Mouse (Mus musculus) MEL (cell line): ENCODE measurements at regions not wholly inside any gene's neighbourhood (a gene's known extent, or its start where the extent isn't known, plus 50 kb on each side); places are given as distances from the start of the nearest gene placed in this dataset.

Source experiments
- DNase-seq: peaks from one replicate; pipeline ENCODE4 v3.0.0; 2011; ENCODE audit warnings: low read depth, low spot score
- H3K27ac ChIP-seq: 2 replicates; pipeline ENCODE4 v1.5.1; 2012; ENCODE audit warnings: low read depth, mild to moderate bottlenecking, control low read depth, low read length, moderate library complexity; ENCODE audit not compliant: control insufficient read depth
- H3K27me3 ChIP-seq, 2 experiments: fragments of 150-350 bp in 1 of 2; sonication (generic) in 1 of 2; 2 replicates each; pipeline ENCODE4 v1.6.1; 2012; ENCODE audit warnings: low read length in 2 of 2, mild to moderate bottlenecking in 2 of 2, improper control_type of control experiment in 1 of 2, moderate library complexity in 1 of 2; ENCODE audit not compliant: insufficient read depth in 2 of 2, control insufficient read depth in 1 of 2
- H3K36me3 ChIP-seq, 2 experiments: 2 replicates each; pipeline ENCODE4 v1.6.1; 2012 to 2014; ENCODE audit warnings: low read length in 2 of 2, improper control_type of control experiment in 1 of 2, inconsistent platforms in 1 of 2, mild to moderate bottlenecking in 1 of 2; ENCODE audit not compliant: insufficient read depth in 2 of 2, control insufficient read depth in 1 of 2
- H3K4me1 ChIP-seq, 2 experiments: fragments of 150-350 bp in 1 of 2; sonication (generic) in 1 of 2; 2 replicates each; pipeline ENCODE4 v1.6.1; 2012; ENCODE audit warnings: low read length in 2 of 2, improper control_type of control experiment in 1 of 2, mild to moderate bottlenecking in 1 of 2; ENCODE audit not compliant: insufficient read depth in 2 of 2, control insufficient read depth in 1 of 2
- H3K4me3 ChIP-seq, 2 experiments: fragments of 150-350 bp in 1 of 2; sonication (generic) in 1 of 2; 2 replicates each; pipeline ENCODE4 v1.5.1; 2012; ENCODE audit warnings: low read depth in 2 of 2, low read length in 2 of 2, mild to moderate bottlenecking in 2 of 2, moderate library complexity in 2 of 2, control low read depth in 1 of 2, improper control_type of control experiment in 1 of 2; ENCODE audit not compliant: control insufficient read depth in 1 of 2, insufficient read depth in 1 of 2
- H3K79me2 ChIP-seq: 2 replicates; pipeline ENCODE4 v1.6.1; 2012; ENCODE audit warnings: mild to moderate bottlenecking, low read length, moderate library complexity; ENCODE audit not compliant: control insufficient read depth, poor library complexity, insufficient read depth
- H3K9ac ChIP-seq: 2 replicates; pipeline ENCODE4 v1.6.1; 2012; ENCODE audit warnings: low read depth, mild to moderate bottlenecking, control low read depth, low read length, moderate library complexity; ENCODE audit not compliant: control insufficient read depth, poor library complexity, severe bottlenecking
- H3K9me3 ChIP-seq: fragments of 150-350 bp; sonication (generic); replicated peaks from 2 replicates; pipeline ENCODE4 v1.6.1; 2012; ENCODE audit warnings: mild to moderate bottlenecking, low read length, improper control_type of control experiment, moderate library complexity; ENCODE audit not compliant: insufficient read depth
- BHLHE40 ChIP-seq: IDR thresholded peaks from 2 replicates; pipeline ENCODE4 v1.6.1; 2012; ENCODE audit warnings: low read depth, mild to moderate bottlenecking, inconsistent platforms, low read length, improper control_type of control experiment, borderline replicate concordance
- CHD1 ChIP-seq: IDR thresholded peaks from 2 replicates; pipeline ENCODE4 v1.6.1; 2012; ENCODE audit warnings: low read depth, mild to moderate bottlenecking, inconsistent platforms, low read length, improper control_type of control experiment
- CHD2 ChIP-seq: IDR thresholded peaks from 2 replicates; pipeline ENCODE4 v1.6.1; 2011; ENCODE audit warnings: low read length, improper control_type of control experiment
- CTCF ChIP-seq, 3 experiments: IDR thresholded peaks in 2 of 3; conservative IDR thresholded peaks in 1 of 3; 2 replicates each; pipeline ENCODE4 v1.5.1; 2011 to 2012; ENCODE audit warnings: low read length in 3 of 3, low read depth in 2 of 3, mild to moderate bottlenecking in 2 of 3, improper control_type of control experiment in 1 of 3, inconsistent platforms in 1 of 3, mixed read lengths in 1 of 3, moderate library complexity in 1 of 3; ENCODE audit not compliant: control insufficient read depth in 1 of 3, insufficient read depth in 1 of 3, poor library complexity in 1 of 3, severe bottlenecking in 1 of 3
- E2F4 ChIP-seq: IDR thresholded peaks from 2 replicates; pipeline ENCODE4 v1.6.1; 2011; ENCODE audit warnings: low read depth, low read length, improper control_type of control experiment, borderline replicate concordance
- ELF1 ChIP-seq: IDR thresholded peaks from 2 replicates; pipeline ENCODE4 v1.6.1; 2014; ENCODE audit warnings: low read depth, mild to moderate bottlenecking, inconsistent platforms, low read length, improper control_type of control experiment, moderate library complexity
- HCFC1 ChIP-seq: IDR thresholded peaks from 2 replicates; pipeline ENCODE4 v1.6.1; 2012; ENCODE audit warnings: low read depth, mild to moderate bottlenecking, inconsistent platforms, low read length, improper control_type of control experiment, moderate library complexity
- KAT2A ChIP-seq: conservative IDR thresholded peaks from 2 replicates; pipeline ENCODE4 v1.6.1; 2012; ENCODE audit warnings: low read depth, low read length, improper control_type of control experiment, inconsistent platforms
- MAFK ChIP-seq: IDR thresholded peaks from 2 replicates; pipeline ENCODE4 v1.6.1; 2011; ENCODE audit warnings: low read depth, mild to moderate bottlenecking, low read length, improper control_type of control experiment, borderline replicate concordance
- MAZ ChIP-seq: IDR thresholded peaks from 2 replicates; pipeline ENCODE4 v1.6.1; 2012; ENCODE audit warnings: low read depth, mild to moderate bottlenecking, inconsistent platforms, low read length, improper control_type of control experiment
- MYB ChIP-seq: IDR thresholded peaks from 2 replicates; pipeline ENCODE4 v1.6.1; 2011; ENCODE audit warnings: mild to moderate bottlenecking, low read depth, low read length, improper control_type of control experiment
- NELFE ChIP-seq: IDR thresholded peaks from 2 replicates; pipeline ENCODE4 v1.6.1; 2011; ENCODE audit warnings: low read depth, low read length, improper control_type of control experiment
- NRF1 ChIP-seq: IDR thresholded peaks from 2 replicates; pipeline ENCODE4 v1.6.1; 2014; ENCODE audit warnings: low read depth, mild to moderate bottlenecking, inconsistent platforms, low read length, improper control_type of control experiment, moderate library complexity; ENCODE audit not compliant: poor library complexity, insufficient read depth, severe bottlenecking
- POLR2A ChIP-seq, 2 experiments: IDR thresholded peaks; 2 replicates each; pipeline ENCODE4 v1.6.1; 2011 to 2012; ENCODE audit warnings: low read length in 2 of 2, mild to moderate bottlenecking in 2 of 2, control low read depth in 1 of 2, improper control_type of control experiment in 1 of 2, low read depth in 1 of 2, moderate library complexity in 1 of 2; ENCODE audit not compliant: control insufficient read depth in 1 of 2, insufficient read depth in 1 of 2, poor library complexity in 1 of 2
- POLR2AphosphoS2 ChIP-seq: IDR thresholded peaks from 2 replicates; pipeline ENCODE4 v1.6.1; 2011; ENCODE audit warnings: low read length, improper control_type of control experiment
- POLR2AphosphoS5 ChIP-seq: IDR thresholded peaks from 2 replicates; pipeline ENCODE4 v1.6.1; 2012; ENCODE audit warnings: low read depth, borderline replicate concordance, mild to moderate bottlenecking, inconsistent platforms, low read length, moderate library complexity, mixed read lengths
- RAD21 ChIP-seq: IDR thresholded peaks from 2 replicates; pipeline ENCODE4 v1.6.1; 2011; ENCODE audit warnings: mild to moderate bottlenecking, low read depth, low read length, improper control_type of control experiment
- RCOR1 ChIP-seq: IDR thresholded peaks from 2 replicates; pipeline ENCODE4 v1.6.1; 2012; ENCODE audit warnings: low read depth, mild to moderate bottlenecking, inconsistent platforms, low read length, improper control_type of control experiment
- SIN3A ChIP-seq: IDR thresholded peaks from 2 replicates; pipeline ENCODE4 v1.6.1; 2012; ENCODE audit warnings: low read length, improper control_type of control experiment, inconsistent platforms
- SMC3 ChIP-seq: IDR thresholded peaks from 2 replicates; pipeline ENCODE4 v1.6.1; 2011; ENCODE audit warnings: low read depth, low read length, improper control_type of control experiment
- TAL1 ChIP-seq: IDR thresholded peaks from 2 replicates; pipeline ENCODE4 v1.6.1; 2012; ENCODE audit warnings: mild to moderate bottlenecking, inconsistent platforms, low read length, moderate library complexity, mixed read lengths
- TCF12 ChIP-seq: IDR thresholded peaks from 2 replicates; pipeline ENCODE4 v1.6.1; 2014; ENCODE audit warnings: low read depth, mild to moderate bottlenecking, inconsistent platforms, low read length, improper control_type of control experiment, moderate library complexity
- USF1 ChIP-seq: IDR thresholded peaks from 2 replicates; pipeline ENCODE4 v1.6.1; 2014; ENCODE audit warnings: low read depth, mild to moderate bottlenecking, inconsistent platforms, low read length, improper control_type of control experiment, moderate library complexity
- USF2 ChIP-seq, 2 experiments: IDR thresholded peaks; 2 replicates each; pipeline ENCODE4 v1.6.1; 2011 to 2012; ENCODE audit warnings: improper control_type of control experiment in 2 of 2, low read length in 2 of 2, borderline replicate concordance in 1 of 2, inconsistent platforms in 1 of 2, low read depth in 1 of 2, mild to moderate bottlenecking in 1 of 2; ENCODE audit not compliant: insufficient read depth in 1 of 2
- ZC3H11A ChIP-seq: IDR thresholded peaks from 2 replicates; pipeline ENCODE4 v1.6.1; 2012; ENCODE audit warnings: low read depth, mild to moderate bottlenecking, inconsistent platforms, low read length, improper control_type of control experiment
- ZKSCAN1 ChIP-seq: IDR thresholded peaks from 2 replicates; pipeline ENCODE4 v1.6.1; 2012; ENCODE audit warnings: low read depth, mild to moderate bottlenecking, inconsistent platforms, low read length, improper control_type of control experiment, moderate library complexity
- ZNF384 ChIP-seq: IDR thresholded peaks from 2 replicates; pipeline ENCODE4 v1.6.1; 2012; ENCODE audit warnings: low read depth, mild to moderate bottlenecking, inconsistent platforms, low read length, improper control_type of control experiment

GRCm38 (mm10) chr15:36708471-36708870 is 299.1 kb downstream of the Zfp706 start (continued):
- TF ChIP-seq SMC3: peak; percentile 96
- no peak for TF ChIP-seq CHD2

GRCm38 (mm10) chr15:36705990-36706389 is 301.6 kb downstream of the Zfp706 start:
- H3K9ac ChIP-seq: no peak overlapping the region
- peaks cover 0 to 15% of the 10 kb centered on the region in 2 experiments; a peak in 2 of 4 replicates for H3K36me3 ChIP-seq
- peaks cover 7 to 15% of the 10 kb centered on the region in 2 experiments; a peak in 3 of 4 replicates for H3K4me1 ChIP-seq
- TF ChIP-seq CTCF (IDR thresholded peaks at IDR 0.05 in 2 of 3, conservative IDR thresholded peaks at IDR 0.05 in 1 of 3; ENCODE audit: control insufficient read depth in 1 of 3, insufficient read depth in 1 of 3, low read depth in 2 of 3, low read length in 3 of 3, poor library complexity in 1 of 3, severe bottlenecking in 1 of 3) (peak; percentile 82 to 98 (median 93)), SIN3A (peak; percentile 48; the same call in 1 of the 2 replicates), POLR2AphosphoS5 (no peak), MAFK (no peak), RAD21 (peak; percentile 99), ELF1 (peak; percentile 49; the same call in 1 of the 2 replicates), MYB (no peak), SMC3 (peak; percentile 98), MAZ (0 out of 2 replicates have a peak, but pooled peaks have one; percentile 15), TCF12 (no peak), NRF1 (no peak), NELFE (no peak), CHD2 (no peak), USF2 (IDR thresholded peaks at IDR 0.05; ENCODE audit: borderline replicate concordance in 1 of 2, insufficient read depth in 1 of 2, low read depth in 1 of 2, low read length in 2 of 2) (no peak), USF1 (no peak), ZC3H11A (peak; percentile 98), E2F4 (no peak)
- no peaks in the 10 kb centered on the region for H3K9me3 ChIP-seq
- H3K27me3 ChIP-seq: peaks cover 0 to 1% of the 10 kb centered on the region in 2 experiments; a peak in 1 of 4 replicates
- DNase-seq: peak; percentile 85
- H3K27ac ChIP-seq: no peak overlapping the region
- H3K4me3 ChIP-seq: no peak overlapping the region
- no peaks in the 10 kb centered on the region for H3K79me2 ChIP-seq

- peaks cover 7 to 15% of the 10 kb centered on the region in 2 experiments; a peak in 3 of 4 replicates for H3K4me1 ChIP-seq
These were observed 302.2 kb downstream of the Zfp706 start for GRCm38 (mm10) chr15:36705391-36705790.

More at GRCm38 (mm10) chr15:36705391-36705790, 302.2 kb downstream of the Zfp706 start:
- TF ChIP-seq RAD21 (no peak), POLR2AphosphoS2 (no peak), ZNF384 (no peak), RCOR1 (no peak), POLR2A (IDR thresholded peaks at IDR 0.05; ENCODE audit: control insufficient read depth in 1 of 2, insufficient read depth in 1 of 2, low read depth in 1 of 2, low read length in 2 of 2, poor library complexity in 1 of 2) (no peak), TAL1 (no peak), KAT2A (no peak), HCFC1 (no peak), E2F4 (no peak), CHD1 (no peak), ZC3H11A (no peak), ZKSCAN1 (no peak), BHLHE40 (no peak)
- TF ChIP-seq, all 39 proteins: peak for 0
- peaks cover 0 to 15% of the 10 kb centered on the region in 2 experiments; a peak in 2 of 4 replicates for H3K36me3 ChIP-seq
- H3K4me3 ChIP-seq: no peak overlapping the region
- no peak for DNase-seq
- H3K79me2 ChIP-seq: no peaks in the 10 kb centered on the region
- no peaks in the 10 kb centered on the region for H3K9me3 ChIP-seq
- no peak overlapping the region for H3K27ac ChIP-seq
- H3K9ac ChIP-seq: no peak overlapping the region
- peaks cover 0 to 6% of the 10 kb centered on the region in 2 experiments; a peak in 1 of 4 replicates for H3K27me3 ChIP-seq
